Mouse (Mus musculus) megakaryocyte, adult 5-6 weeks (primary cell): ENCODE measurements around the gene Dcdc2b. TPM values are rescaled to one million over a fixed set of nuclear protein-coding genes. Genes with fewer than 3 reads are reported as not detected.
A peak's percentile ranks its signal among the peaks of the same experiment; 100 is the strongest.

Experiments
- ATAC-seq: 2 replicates; pipeline ENCODE4 v1.8.0; 2016; ENCODE audit warnings: mild to moderate bottlenecking, inconsistent platforms; ENCODE audit not compliant: poor library complexity, severe bottlenecking
- total RNA-seq, 2 experiments: library from RNA; stranded (forward) in 1 of 2; stranded (reverse) in 1 of 2; fragments of 153-499, 151-499 nt in 1 of 2; fragments of 221-1000, 200-1000 nt in 1 of 2; gene quantifications; 2 replicates each; pipeline versions ENCODE4 v1.2.3 to v1.2.4; 2015 to 2017

Gene Dcdc2b
- total RNA-seq, 2 experiments from 2014 or later: 3.5 TPM; not detected in 1

- no peak for ATAC-seq
These were observed 8.2 kb upstream of the Dcdc2b start for GRCm38 (mm10) chr4:129622120-129622802.

- ATAC-seq: no peak
These were observed 7.3 kb upstream of the Dcdc2b start for GRCm38 (mm10) chr4:129621283-129621841.

GRCm38 (mm10) chr4:129620419-129621282 is 6.6 kb upstream of the Dcdc2b start:
- ATAC-seq: no peak

- peak; percentile 96 for ATAC-seq
These were observed 5.0 kb upstream of the Dcdc2b start, which contains the start of gene Iqcc for GRCm38 (mm10) chr4:129618786-129619691. Gene Iqcc, minus strand, starts transcription at chr4:129619099.

GRCm38 (mm10) chr4:129618031-129618430 is 4.0 kb upstream of the Dcdc2b start:
- no peak for ATAC-seq

GRCm38 (mm10) chr4:129617121-129617641 is 3.1 kb upstream of the Dcdc2b start:
- ATAC-seq: no peak

- ATAC-seq: no peak
These were observed 2.6 kb upstream of the Dcdc2b start for GRCm38 (mm10) chr4:129616631-129617030.

- no peak for ATAC-seq
These were observed 1.8 kb upstream of the Dcdc2b start for GRCm38 (mm10) chr4:129615801-129616290.

- no peak for ATAC-seq
These were observed 3.6 kb downstream of the Dcdc2b start for GRCm38 (mm10) chr4:129610472-129610871.

GRCm38 (mm10) chr4:129610026-129610425 is 4.0 kb downstream of the Dcdc2b start:
- no peak for ATAC-seq

- no peak for ATAC-seq
These were observed 4.9 kb downstream of the Dcdc2b start for GRCm38 (mm10) chr4:129609139-129609631.

- peak; percentile 99 for ATAC-seq
These were observed 5.5 kb downstream of the Dcdc2b start for GRCm38 (mm10) chr4:129608426-129609025.

GRCm38 (mm10) chr4:129600233-129601158 is 13.6 kb downstream of the Dcdc2b start, which contains the start of the genes Eif3i and Tmem234:
Gene Eif3i, minus strand, starts transcription at chr4:129600648.
Gene Tmem234, plus strand, starts transcription at chr4:129600668.
- ATAC-seq: peak; percentile 99

GRCm38 (mm10) chr4:129588865-129589264 is 25.2 kb downstream of the Dcdc2b start:
- no peak for ATAC-seq

- ATAC-seq: no peak
These were observed 27.1 kb downstream of the Dcdc2b start for GRCm38 (mm10) chr4:129586943-129587342.

- ATAC-seq: no peak
These were observed 28.3 kb downstream of the Dcdc2b start for GRCm38 (mm10) chr4:129585773-129586172.

GRCm38 (mm10) chr4:129584884-129585608 is 29.0 kb downstream of the Dcdc2b start:
- peak; percentile 94 for ATAC-seq

GRCm38 (mm10) chr4:129584370-129584769 is 29.7 kb downstream of the Dcdc2b start:
- no peak for ATAC-seq
